Mouse (Mus musculus): Measurements from ENCODE around the gene Grip1.
A peak's percentile ranks its signal among the peaks of the same experiment; 100 is the strongest.

Grip1 gene

DNA sequence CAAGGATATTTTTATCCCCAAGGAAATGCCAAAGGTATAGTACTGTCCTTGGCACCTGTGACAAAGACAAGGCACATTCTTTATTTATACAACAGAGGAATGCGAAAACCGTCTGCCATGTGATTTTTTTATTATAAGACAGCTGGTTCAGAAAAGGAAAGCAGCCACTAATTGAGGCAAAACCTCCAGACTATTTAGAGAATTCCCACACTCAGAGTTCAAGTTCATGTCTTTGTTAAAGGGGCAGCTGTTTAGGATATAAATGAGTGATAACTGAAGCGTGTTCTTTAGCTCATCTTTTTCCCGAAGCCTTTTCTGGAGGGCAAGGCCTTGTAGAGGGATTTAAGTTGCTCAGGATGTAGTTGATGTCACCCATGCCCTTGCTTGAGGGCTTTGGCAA lies 126.4 kb downstream of the Grip1 start:
- no peak for DNase-seq

DNA sequence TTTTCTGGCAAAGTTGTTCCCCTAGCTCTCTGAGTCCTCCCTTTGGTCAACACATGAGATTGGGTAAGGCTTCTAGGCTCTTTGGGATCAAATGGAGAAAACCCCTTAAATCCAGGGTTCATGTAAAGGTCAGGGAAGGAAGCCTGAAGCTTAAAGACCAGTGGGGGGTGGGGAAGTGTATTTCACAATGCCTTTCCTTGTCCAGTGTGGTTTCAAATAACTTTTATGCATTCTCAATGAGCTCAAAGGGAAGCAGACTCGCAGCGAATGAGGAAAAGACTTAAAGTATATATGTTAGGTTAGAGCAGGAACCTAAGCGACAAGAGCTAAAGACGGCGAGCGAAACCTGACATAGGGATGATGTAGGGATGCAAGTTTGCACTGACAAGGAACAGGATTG lies 131.0 kb downstream of the Grip1 start:
- no peak for DNase-seq

DNA sequence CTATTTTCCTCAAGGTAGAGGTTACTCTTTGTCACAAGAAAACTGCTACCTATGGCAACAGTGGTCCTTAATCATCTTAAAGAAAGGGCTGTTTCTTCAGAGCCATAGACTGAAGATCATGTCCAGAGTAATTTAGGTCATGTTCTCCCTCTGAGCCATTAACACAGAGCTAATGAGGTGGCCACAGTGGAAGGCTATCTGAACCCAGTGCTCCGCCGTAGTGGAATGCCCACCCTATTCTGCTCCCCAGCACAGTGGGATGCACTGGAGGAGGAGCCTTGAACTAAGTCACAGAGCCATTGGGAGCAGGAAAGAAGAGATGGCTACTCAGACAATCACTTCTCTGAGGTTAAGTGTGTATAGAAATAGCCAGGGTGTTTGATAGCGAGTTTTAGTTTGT lies 133.3 kb downstream of the Grip1 start:
- peak; percentile 69 for DNase-seq

DNA sequence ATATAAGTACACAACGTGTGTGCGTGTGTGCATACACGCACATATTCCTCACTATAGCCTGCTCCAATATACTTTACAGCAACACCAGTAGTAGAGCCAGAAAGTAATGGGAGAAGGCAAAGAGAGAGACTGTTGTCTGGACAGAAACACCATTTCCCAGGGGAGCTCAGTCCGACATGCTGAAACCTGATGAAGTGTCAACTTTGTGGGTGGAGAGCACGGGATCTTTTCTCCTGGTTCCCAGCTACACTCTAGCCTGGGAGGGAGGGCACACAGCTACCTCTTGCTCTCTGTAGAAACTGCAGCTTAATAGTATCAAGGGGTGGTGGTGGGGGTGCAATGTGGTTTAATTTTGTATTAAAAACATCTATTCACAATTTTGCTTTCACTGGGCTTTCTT lies 143.2 kb downstream of the Grip1 start:
- no peak for DNase-seq

DNA sequence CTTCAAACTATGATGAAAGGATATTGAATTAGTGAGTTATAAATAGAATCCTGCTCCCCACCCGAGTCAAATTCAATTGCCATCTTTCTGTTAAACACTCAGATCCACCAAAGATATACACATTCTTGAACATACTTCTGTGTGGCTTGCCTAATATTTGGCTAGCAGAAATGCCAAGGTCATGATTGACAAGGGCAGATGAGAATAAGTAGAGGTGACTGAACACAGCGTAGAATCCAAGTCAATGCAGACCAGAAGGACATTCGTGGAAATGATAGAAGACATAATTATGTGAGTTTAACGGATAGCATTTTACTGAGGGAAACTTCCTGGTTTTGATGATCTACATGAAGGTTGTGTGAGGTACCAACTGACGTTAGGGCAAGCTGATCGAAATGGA lies 153.9 kb downstream of the Grip1 start:
- DNase-seq: no peak

DNA sequence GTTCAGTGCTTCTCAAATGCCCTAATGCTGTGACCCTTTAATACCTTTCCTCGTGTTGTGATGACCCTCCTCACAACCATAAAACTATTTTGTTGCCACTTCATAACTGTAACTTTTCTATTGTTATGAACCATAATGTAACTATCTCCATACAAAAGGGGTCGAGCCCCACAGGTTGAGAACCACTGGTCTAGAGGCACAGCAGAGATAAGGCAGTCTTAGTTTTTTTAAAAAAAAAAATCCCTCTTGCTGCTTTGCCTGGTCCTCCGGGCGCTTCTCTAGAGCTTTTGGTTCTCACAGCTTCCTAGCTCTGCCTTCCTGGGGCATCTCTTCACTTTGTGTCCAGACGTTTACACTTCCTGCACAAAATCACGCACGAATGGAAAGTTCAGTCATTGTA lies 155.4 kb downstream of the Grip1 start:
- DNase-seq: no peak

DNA sequence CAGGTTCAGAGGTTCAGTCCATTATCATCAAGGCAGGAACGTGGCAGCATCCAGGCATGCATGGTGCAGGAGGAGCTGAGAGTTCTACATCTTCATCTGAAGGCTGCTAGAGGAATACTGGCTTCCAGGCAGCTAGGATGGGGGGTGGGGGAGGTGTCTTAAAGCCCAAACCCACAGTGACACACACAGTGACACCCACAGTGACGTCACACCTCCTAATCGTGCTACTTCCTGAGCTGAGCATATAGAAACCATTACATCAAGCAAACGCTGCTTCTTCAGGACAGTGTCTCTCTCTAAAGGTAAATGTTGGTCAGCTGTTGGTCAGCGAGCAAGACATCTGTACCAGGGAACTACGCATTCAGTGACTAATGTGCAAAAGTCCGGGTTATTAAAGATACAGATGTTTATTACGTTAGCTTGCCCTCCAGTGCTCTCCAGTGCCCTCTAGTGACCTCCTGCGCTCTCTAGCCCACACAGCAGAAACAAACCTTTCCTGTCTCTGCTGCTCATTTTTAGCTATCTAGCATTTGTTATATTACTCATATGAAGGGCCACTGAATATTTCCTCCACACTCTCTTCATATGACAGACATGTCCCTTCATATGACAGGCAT lies 156.8 kb downstream of the Grip1 start:
- peak; percentile 50 for DNase-seq

DNA sequence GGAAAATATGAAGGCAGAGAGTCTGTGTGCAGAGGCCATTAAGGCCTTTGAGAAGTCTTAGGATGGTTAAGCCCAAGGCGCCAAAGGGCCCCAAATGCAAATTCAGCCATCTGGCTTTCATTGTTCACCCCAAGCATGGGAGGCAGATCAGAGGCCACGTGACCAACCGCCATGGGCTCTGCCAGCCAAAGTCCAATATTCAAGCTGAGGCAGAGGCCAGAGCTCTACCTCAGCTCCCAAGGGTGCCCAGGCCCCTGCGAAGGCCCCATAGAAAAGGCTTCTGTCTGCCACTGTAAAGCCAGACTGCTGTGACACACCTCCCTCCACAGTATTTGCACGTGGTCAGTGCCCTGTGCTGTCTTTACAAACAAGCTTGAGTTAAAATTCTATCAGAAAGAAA lies 158.4 kb downstream of the Grip1 start:
- DNase-seq: no peak

DNA sequence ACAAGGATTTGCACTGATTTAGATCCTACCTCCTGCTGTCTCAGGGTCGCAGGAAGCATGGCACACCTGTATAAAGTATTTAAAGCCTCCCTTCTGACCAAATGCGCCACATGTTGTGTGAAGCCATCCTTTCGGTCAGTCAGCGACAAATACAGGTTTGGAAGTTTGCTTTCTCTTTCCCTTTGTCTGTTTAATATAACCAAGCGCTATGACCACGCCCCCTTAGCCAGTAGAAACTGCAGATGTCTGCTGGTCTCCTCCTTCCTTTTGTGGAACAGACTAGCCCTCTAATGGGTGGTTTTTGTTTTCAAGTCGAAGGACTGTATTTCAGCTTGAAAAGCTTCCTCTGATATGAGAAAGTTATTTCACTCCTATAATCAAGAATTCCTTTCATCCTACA lies 161.1 kb downstream of the Grip1 start:
- DNase-seq: no peak

DNA sequence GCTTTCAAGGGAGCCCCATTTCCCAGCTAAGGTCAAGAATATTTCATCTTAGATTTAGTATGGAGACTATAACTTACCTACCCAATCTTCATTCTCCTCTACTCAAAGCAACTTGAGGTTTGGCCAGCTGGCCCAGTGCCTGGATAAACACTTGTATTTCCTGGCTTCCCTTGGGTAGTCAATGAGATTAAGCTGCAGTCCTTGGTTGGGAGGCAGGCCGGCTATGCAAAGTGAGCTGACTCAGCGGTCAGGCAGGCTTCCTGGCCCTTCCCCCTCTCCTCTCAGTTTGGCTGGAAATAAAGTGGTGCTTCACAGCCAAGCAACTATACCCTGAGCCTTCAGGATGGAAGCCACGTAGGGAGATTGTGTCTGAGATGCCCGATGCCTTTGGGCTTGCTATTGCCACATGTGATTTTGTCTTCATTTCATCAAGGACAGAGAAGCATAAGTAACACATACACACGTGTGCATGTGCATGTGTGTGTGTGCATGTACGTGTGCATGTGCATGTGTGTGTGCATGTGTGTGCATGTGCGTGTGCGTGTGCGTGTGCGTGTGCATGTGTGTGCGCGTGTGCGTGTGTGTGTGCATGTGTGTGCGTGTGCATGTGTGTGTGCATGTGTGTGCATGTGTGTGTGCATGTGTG lies 161.7 kb downstream of the Grip1 start:
- peak; percentile 40 for DNase-seq

DNA sequence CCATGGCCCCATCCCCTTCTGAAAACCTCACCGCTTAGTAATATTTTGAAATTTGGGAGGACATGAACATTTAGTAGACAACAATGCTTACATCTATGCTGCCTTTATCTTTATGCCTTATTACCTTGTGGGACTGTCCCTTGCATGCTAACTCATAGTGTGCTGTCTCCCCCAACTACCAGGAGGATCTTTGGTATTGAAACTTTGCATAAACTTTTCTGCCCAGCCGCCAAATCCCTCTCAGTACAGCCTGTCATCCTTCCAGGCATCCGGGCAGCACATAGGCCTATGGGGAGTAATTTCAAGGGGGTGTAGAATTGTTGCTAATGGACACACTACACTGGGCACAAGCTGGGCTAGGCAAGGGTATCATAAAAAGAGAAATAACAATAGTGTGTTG lies 162.4 kb downstream of the Grip1 start:
- DNase-seq: no peak

DNA sequence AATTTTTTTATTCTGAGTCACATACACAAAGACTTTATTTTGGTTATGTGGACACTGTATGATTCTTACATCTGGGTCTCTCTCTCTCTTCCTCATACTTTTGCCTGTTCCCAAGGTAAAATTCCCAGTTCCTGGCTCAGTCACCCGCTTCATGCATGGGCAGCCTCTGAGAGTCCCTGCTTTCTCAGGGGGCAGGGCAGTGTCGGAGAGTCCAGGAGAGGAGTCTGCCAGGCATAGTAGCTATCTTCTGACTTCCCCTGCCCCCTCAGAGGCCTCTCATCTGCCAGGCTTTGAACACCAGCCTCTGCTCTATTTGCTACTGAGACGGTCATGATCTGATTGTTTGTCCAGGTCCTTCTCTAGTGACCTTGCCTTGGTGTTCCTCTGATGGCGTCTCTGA lies 175.0 kb downstream of the Grip1 start:
- DNase-seq: no peak

DNA sequence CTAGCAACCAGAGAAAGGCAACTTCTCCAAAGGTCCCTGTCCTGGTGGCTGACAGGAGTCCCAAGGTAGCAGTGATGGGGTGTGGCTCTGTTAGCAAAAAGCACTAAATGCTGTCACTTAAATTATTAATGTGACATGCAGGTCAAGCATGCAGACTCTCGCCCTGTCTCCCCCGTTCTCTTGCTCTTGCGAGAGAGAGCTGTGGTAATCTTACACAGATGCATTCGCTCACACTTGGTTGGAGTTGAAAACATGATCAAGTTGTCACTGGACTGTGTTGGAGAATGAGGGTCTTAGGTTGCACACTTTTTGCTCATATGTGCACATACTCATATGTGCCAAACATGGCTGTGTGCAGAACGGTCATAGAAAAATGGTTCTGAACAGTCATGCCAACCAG lies 176.8 kb downstream of the Grip1 start:
- peak; percentile 61 for DNase-seq

DNA sequence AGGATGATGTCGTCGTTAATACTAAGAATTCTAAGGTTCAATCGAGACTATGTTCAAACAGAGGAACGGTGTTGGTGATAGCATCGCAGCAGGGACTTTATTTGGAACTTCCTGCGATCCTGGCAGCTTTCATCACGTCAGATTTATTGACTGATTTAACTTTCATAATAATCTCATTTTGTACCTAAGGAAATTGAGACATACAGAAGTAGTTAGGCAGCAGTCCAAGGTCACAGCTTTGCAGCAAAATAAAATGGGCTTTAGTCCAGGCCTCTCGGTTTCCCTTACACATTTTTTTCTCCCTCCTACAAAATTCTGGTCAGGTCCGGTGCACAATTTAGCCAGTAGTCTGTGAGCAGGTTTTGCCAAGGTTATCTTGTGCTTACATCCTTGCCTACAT lies 178.3 kb downstream of the Grip1 start:
- DNase-seq: no peak

DNA sequence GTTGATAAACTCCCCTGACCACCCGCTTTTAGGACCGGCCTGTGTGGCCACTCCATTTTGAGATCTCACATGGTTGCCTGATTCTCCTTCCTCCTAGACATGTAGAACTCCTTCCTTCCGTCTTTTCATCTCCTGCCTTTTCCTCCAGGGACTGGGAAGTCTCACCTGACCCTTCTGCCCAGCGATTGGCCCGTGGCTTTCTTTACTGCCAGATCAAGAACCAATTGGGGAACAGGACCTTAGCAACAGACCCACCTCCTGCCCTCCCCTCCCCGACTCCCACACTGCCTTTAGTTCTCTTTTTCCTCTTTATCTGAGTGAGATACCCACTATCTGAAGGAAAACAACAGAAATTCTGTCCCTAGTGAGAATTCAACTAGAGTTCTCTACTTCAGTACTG lies 180.9 kb downstream of the Grip1 start:
- no peak for DNase-seq

DNA sequence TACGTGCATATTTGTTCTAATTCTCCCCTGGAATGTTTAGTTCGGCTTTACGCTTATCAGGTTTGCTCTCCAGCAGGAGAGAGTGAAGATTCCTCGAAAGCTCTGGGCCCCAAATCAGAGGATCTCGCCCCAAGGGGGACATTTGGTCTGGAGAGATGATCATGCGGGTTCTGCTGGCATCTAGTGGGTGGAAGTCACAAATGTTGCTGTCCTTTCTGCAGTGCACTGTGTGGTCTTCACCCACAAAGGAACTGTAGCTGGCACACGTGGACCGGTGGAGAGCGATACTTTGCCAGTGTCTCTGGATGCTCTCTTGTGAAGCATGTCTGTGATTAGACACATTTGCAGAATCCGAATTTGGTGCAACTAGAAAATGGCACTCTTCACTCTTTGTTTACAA lies 186.9 kb downstream of the Grip1 start:
- peak; percentile 61 for DNase-seq

DNA sequence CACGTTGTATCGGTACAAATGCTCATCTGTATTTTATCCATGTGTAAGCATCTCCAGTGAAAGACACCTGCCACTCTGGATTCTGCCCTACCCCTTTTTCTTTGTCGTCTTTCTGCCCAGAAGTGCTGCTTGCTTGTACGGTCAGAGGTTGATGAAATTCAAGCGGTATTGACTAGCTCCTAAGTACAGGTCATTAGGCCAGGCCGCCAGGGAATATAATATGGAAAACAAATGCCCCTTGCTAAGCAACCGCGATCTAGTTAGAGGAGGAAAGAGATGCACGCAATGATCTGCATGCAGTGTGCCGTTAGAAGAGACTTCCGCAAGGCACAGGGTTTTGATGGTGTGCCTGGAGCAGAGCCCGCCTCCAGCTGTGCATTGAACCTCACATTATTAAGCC lies 187.4 kb downstream of the Grip1 start:
- peak; percentile 48 for DNase-seq

DNA sequence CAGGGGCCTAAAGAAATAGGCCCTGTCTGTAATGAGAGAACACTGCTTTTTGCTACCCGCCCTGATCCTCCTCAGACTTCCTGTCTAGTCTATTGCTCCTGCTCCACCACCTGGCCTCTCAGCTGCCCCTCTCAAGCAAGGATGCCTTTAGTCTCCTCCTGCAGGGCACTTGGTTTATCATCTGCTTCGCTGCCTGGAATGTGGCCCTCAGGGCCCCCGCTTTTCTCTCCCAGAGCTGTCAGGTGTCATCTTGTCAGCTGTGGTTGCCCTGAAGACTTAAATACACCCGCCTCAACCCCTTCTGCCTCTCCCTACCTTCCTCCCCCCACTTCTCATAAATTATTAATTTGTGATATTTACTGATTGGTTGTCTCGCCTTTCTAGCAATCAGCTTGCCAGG lies 190.7 kb downstream of the Grip1 start:
- DNase-seq: peak; percentile 80

DNA sequence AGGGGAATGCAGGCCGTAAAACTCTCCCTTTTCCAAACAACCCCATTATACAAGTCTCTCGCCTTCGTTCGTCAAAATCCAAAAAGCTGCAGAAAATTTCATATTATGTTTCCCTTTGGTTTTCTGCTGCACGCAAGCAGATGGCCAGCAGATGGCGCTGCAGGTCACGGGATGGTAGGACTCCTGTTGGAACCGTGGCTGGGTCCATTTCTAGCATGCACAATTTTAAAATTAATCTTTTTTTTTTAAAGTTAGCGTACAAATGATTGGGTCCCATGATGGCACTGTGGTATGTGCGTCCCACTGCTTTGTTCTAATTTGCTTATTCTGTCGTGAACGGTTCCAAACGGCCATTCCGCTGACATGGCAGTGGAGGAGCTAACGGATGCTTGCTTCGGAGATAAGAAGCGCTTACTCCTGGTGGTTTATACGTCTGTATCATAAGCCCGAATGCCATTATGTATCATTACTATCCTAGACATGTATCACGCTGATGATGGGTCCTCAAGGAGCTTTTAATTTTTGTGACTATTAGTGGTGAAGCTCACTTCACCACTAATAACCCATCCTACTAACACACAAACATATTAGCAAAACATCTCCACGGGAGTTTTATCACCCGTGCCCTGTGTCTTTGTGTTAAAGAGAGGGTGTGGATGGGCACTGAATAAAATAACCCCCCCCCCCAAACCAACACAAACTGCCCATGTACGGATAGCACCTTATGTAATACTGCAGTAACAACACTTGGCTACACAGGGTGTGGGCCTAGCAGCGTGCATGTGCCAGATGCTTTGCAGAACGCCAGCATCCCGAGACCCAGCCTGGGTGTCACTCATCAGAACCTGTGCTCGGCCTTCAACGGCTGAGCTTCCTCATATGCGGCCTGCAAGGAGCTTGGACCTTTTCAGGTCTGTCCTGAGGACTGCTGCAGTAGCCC lies 193.1 kb downstream of the Grip1 start:
- DNase-seq: peak; percentile 74

DNA sequence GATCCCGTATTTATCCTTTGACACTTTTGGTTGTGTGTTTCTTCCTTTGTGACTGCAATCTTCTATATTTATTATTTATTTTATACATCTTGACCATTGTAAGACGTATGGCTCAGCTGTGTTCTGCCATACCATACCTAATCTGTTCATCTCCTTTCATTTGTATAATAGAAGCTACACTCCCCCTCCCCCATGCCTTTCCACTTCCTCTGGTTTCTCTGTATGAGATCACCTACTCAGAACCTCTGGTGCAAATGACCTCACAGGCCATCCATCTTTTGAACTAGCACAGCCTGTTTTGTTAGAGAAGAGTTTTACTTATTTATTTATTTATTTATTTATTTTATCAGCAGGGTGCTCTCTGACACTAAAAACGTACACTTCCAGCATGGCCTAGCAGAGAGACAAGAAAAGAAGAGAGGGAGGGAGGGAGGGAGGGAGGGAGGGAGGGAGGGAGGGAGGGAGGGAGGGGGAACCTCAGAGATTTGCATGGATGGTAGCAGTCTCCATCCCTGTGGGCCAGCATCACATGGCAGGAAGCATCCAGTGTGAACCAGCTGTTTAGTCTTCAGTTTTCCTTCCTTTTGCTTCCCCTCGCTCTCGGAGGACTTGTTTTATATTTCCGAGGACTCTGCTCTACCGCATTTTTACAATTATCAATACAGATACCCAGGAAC lies 207.2 kb downstream of the Grip1 start:
- DNase-seq: no peak

DNA sequence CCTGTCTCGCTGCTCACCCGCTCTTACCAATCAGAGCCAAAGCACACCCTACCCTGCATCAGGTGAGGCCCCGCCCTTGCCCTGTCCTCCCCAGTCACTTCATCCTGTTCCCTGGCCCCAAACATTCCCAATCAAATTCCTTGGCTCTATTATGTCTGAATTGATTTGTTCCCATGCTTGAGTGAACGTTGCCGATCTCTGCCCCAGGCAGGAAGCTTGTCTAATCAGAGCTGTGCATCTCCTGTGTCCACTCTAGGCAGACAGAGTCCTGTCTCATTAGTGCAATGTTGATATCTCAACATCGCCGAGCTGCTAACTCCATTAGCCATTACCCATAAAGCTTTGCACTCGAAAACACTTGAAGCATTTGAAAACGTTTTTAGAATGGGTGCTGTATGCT lies 210.0 kb downstream of the Grip1 start:
- DNase-seq: peak; percentile 85

DNA sequence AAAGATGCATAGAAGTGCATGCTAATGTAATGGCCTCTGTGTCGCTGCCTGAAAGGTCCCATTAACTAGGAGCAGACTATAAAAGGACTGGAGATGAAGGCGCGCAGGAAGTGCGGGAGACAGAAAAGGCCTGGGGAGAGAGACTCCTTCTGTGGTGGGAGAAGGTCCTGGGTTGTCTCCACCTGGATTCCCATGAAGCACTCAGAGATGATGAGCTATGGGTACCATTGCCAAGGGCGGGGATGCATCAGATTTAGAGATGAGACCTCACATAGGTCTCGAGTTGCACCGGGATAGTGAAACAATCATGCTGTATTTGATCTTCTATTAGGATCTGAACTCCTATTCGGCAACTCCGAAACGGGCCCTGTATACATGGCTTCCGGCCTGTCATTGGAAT lies 212.8 kb downstream of the Grip1 start:
- no peak for DNase-seq

DNA sequence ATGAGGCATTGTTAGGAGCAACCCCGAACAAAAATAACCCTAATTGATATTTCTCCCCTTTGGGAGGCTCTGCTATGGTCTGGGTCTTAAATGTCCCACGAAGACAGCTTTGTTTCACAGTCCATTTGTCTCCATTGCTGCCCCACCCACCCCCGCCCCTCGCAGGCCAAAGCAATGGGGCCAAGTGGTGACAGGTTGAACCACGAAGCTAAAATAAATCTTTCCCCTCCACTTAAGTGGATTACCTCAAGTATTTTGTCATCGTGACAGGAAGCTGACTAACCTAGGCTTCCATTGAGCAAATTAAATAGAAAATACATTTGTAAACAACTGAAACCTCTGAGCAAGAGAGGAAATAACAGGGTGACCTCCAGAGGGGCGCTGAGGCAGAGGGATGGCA lies 216.8 kb downstream of the Grip1 start:
- DNase-seq: no peak
